Mouse (Mus musculus): ENCODE data around the gene Atf3.

GRCm38 (mm10) chr1:191196016-191196415, 21.8 kb downstream of the Atf3 start:
- TF ChIP-seq CTCF (IDR thresholded peaks at IDR 0.05): no peak
- TF ChIP-seq EP300 (IDR thresholded peaks at IDR 0.05): no peak

Measured in lung, postnatal 0 days (tissue).